Mouse (Mus musculus): ENCODE measurements around the gene Raet1e.
"Not testable (repeated sequence)": the region's sequence is repeated elsewhere in the genome, so short reads cannot be mapped to it uniquely, and the experiment has no call there.

The Raet1e gene

GRCm38 (mm10) chr10:22274445-22275057, 116.2 kb downstream of the Raet1e start:
- peak; percentile 13 for DNase-seq (ENCODE audit: low spot score)

- DNase-seq (ENCODE audit: low spot score), result not testable (repeated sequence)
Observed at GRCm38 (mm10) chr10:22278468-22278867, 120.1 kb downstream of the Raet1e start.

GRCm38 (mm10) chr10:22282816-22283215, 124.4 kb downstream of the Raet1e start:
- DNase-seq (ENCODE audit: low spot score), result no peak

- no peak for DNase-seq (ENCODE audit: low spot score)
Observed at GRCm38 (mm10) chr10:22295676-22296075, 137.3 kb downstream of the Raet1e start.

- no peak for DNase-seq (ENCODE audit: low spot score)
Observed at GRCm38 (mm10) chr10:22297033-22297762, 138.8 kb downstream of the Raet1e start.

GRCm38 (mm10) chr10:22297766-22298461, 139.5 kb downstream of the Raet1e start:
- no peak for DNase-seq (ENCODE audit: low spot score)

- DNase-seq (ENCODE audit: low spot score), result no peak
Observed at GRCm38 (mm10) chr10:22299324-22299723, 141.0 kb downstream of the Raet1e start.

- no peak for DNase-seq (ENCODE audit: low spot score)
Observed at GRCm38 (mm10) chr10:22301641-22302040, 143.3 kb downstream of the Raet1e start.

- no peak for DNase-seq (ENCODE audit: low spot score)
Observed at GRCm38 (mm10) chr10:22302344-22303057, 144.1 kb downstream of the Raet1e start.

- no peak for DNase-seq (ENCODE audit: low spot score)
Observed at GRCm38 (mm10) chr10:22303736-22304135, 145.4 kb downstream of the Raet1e start.

GRCm38 (mm10) chr10:22305801-22306200, 147.4 kb downstream of the Raet1e start:
- DNase-seq (ENCODE audit: low spot score), result no peak

- no peak for DNase-seq (ENCODE audit: low spot score)
Observed at GRCm38 (mm10) chr10:22306452-22306851, 148.1 kb downstream of the Raet1e start.

GRCm38 (mm10) chr10:22308221-22308620, 149.9 kb downstream of the Raet1e start:
- DNase-seq (ENCODE audit: low spot score), result no peak

- DNase-seq (ENCODE audit: low spot score), result no peak
Observed at GRCm38 (mm10) chr10:22322858-22323257, 164.5 kb downstream of the Raet1e start.

GRCm38 (mm10) chr10:22345721-22346120, 187.4 kb downstream of the Raet1e start:
- not testable (repeated sequence) for DNase-seq (ENCODE audit: low spot score)

- not testable (repeated sequence) for DNase-seq (ENCODE audit: low spot score)
Observed at GRCm38 (mm10) chr10:22353548-22354195, 195.3 kb downstream of the Raet1e start.

- DNase-seq (ENCODE audit: low spot score), result not testable (repeated sequence)
Observed at GRCm38 (mm10) chr10:22354196-22354574, 195.8 kb downstream of the Raet1e start.

- not testable (repeated sequence) for DNase-seq (ENCODE audit: low spot score)
Observed at GRCm38 (mm10) chr10:22357373-22357772, 199.0 kb downstream of the Raet1e start.

GRCm38 (mm10) chr10:22360252-22360651, 201.9 kb downstream of the Raet1e start, which contains the start of gene Raet1d:
Raet1d (plus strand) TSS chr10:22360552.
- not testable (repeated sequence) for DNase-seq (ENCODE audit: low spot score)

- not testable (repeated sequence) for DNase-seq (ENCODE audit: low spot score)
Observed at GRCm38 (mm10) chr10:22360957-22361356, 202.6 kb downstream of the Raet1e start.
